Mouse (Mus musculus) layer of hippocampus, postnatal 14 days (tissue): Measurements from ENCODE around the gene Dazap2. TPM values are rescaled to one million over a fixed set of nuclear protein-coding genes. Genes with fewer than 3 reads are reported as not detected.

Experiments
- microRNA-seq, 2 experiments: library from miRNA; unstranded; fragments of <30 nt; microRNA quantifications; one replicate each; pipeline ENCODE4 v1.2.0; 2021
- total RNA-seq, 2 experiments: library from RNA; stranded (reverse); gene quantifications; 2 replicates each; pipeline ENCODE4 v1.2.3; 2021

Gene Dazap2
- total RNA-seq, 2 experiments from 2014 or later, result 105 to 107 TPM

Small RNAs within 50 kb of the gene (microRNA-seq; reads per million reads assigned to microRNA genes)
- 0 to 0.45 reads per million in 2 experiments for gene Mir6961

Other genes with a start within 250 kb of the Dazap2 start
- not detected for gene Gm5475, start 193.2 kb upstream of the Dazap2 start, total RNA-seq
- 10 to 100 TPM; 61.4 to 65.1 TPM for gene Slc11a2, start 190.3 kb upstream of the Dazap2 start, total RNA-seq
- gene Letmd1, start 146.3 kb upstream of the Dazap2 start, total RNA-seq, result 10 to 100 TPM; 61.1 to 66.6 TPM
- gene Csrnp2, start 119.9 kb upstream of the Dazap2 start, total RNA-seq, result 10 to 100 TPM; 27.6 to 28.9 TPM
- gene Tfcp2, start 63.3 kb upstream of the Dazap2 start, total RNA-seq, result 10 to 100 TPM; 31.1 to 31.6 TPM
- 10 to 100 TPM; 93.9 to 99.1 TPM for gene Pou6f1, start 15.4 kb upstream of the Dazap2 start, total RNA-seq
- 1 to 10 TPM; 2.1 to 2.7 TPM for gene Smagp, start 21.6 kb downstream of the Dazap2 start, total RNA-seq
- 1 to 10 TPM; 4.6 to 5.0 TPM for gene Bin2, start 54.2 kb downstream of the Dazap2 start, total RNA-seq
- 1 to 10 TPM; 1.7 to 1.9 TPM for gene Cela1, start 72.6 kb downstream of the Dazap2 start, total RNA-seq
- 1 to 10 TPM; 2.0 to 2.1 TPM for gene Galnt6, start 114.0 kb downstream of the Dazap2 start, total RNA-seq
- gene Slc4a8, start 146.4 kb downstream of the Dazap2 start, total RNA-seq, result 10 to 100 TPM; 79.1 to 82.0 TPM